Mouse (Mus musculus) heart, adult 2 months (tissue): ENCODE data around the gene Mybpc3.

Source experiments
- CTCF ChIP-seq: fragments of 200-600 bp; IDR thresholded peaks from 2 replicates; pipeline ENCODE4 v1.8.1; 2022; ENCODE audit warnings: antibody characterized with exemption, mild to moderate bottlenecking, moderate library complexity
- EP300 ChIP-seq: fragments of 200-500 bp; IDR thresholded peaks from 2 replicates; pipeline ENCODE4 v1.6.1; 2011; ENCODE audit warnings: low read depth, low read length, control low read depth; ENCODE audit not compliant: insufficient read depth
- POLR2A ChIP-seq: fragments of 200-500 bp; IDR thresholded peaks from 2 replicates; pipeline ENCODE4 v1.6.1; 2011; ENCODE audit warnings: mild to moderate bottlenecking, low read depth, low read length, control low read depth; ENCODE audit not compliant: insufficient read depth

DNA sequence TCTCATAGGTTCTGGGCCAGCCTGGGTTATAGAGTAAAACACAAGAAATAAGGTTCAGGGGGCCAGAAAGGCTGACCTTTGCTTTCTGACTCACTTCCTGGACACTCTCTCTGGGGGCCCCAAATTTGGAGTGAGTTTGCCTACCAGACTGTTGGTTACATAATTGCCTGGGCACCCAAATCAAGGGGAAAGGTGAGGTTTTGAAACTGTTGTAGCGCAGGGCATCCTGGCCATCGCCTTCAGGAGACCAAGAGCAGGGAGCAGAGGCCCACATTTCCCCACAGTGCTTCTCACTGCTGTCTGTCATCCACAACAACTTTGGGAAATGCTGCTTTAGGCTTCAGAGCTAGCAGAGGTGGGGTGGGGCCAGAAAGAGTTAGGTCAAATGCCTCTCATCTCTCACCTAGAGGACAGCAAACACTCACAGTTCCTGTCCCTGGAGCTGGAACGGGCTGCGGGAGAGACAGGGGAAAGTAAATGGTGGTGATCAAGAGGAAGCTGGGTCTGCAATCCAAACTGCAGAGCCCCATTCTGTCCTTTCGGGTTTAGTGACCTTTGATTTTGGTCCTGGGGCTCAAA is 8.0 kb upstream of the Mybpc3 start:
- TF ChIP-seq CTCF (no peak), POLR2A (no peak), EP300 (no peak)
